Mouse (Mus musculus): ENCODE results near the gene Slc22a7. TPM values are rescaled to one million over a fixed set of nuclear protein-coding genes. Genes with fewer than 3 reads are reported as not detected.

The Slc22a7 gene
- total and polyA plus RNA-seq, 3 experiments = not detected

GRCm38 (mm10) chr17:46426496-46426895 lies 11.8 kb downstream of the Slc22a7 start:
- H3K9me3 ChIP-seq (replicated peaks) = no peaks in the 10 kb centered on the region
- H3K27me3 ChIP-seq (ENCODE audit: insufficient read depth, low read length) = peaks cover 18% of the 10 kb centered on the region
- H3K4me3 ChIP-seq (ENCODE audit: low read depth, low read length) = no peak overlapping the region
- no peaks in the 10 kb centered on the region for H3K36me3 ChIP-seq (replicated peaks)
- no peaks in the 10 kb centered on the region for H3K4me1 ChIP-seq (ENCODE audit: insufficient read depth, low read depth, low read length)
- TF ChIP-seq GATA2 (IDR thresholded peaks at IDR 0.05; ENCODE audit: borderline replicate concordance, low read depth, low read length) (no peak), POLR2AphosphoS5 (IDR thresholded peaks at IDR 0.05; ENCODE audit: insufficient replicate concordance, low read depth, low read length) (no peak), CTCF (IDR thresholded peaks at IDR 0.05; ENCODE audit: low read depth, low read length) (no peak), TAL1 (conservative IDR thresholded peaks at IDR 0.05; ENCODE audit: low read depth, low read length) (no peak), GATA1 (IDR thresholded peaks at IDR 0.05; ENCODE audit: borderline replicate concordance, low read length) (no peak)
- ATAC-seq (ENCODE audit: extremely low read depth, insufficient number of reproducible peaks, low FRiP score, poor library complexity, severe bottlenecking) (no peak), DNase-seq (ENCODE audit: low spot score) (no peak)

GRCm38 (mm10) chr17:46419717-46420116 lies 18.5 kb downstream of the Slc22a7 start:
- Histone ChIP-seq H3K4me3 (ENCODE audit: low read depth, low read length) (no peak overlapping the region), H3K9me3 (replicated peaks) (no peaks in the 10 kb centered on the region), H3K27me3 (ENCODE audit: insufficient read depth, low read length) (no peaks in the 10 kb centered on the region), H3K36me3 (replicated peaks) (peaks cover 3% of the 10 kb centered on the region), H3K4me1 (ENCODE audit: insufficient read depth, low read depth, low read length) (no peaks in the 10 kb centered on the region)
- no peak for TF ChIP-seq POLR2AphosphoS5 (IDR thresholded peaks at IDR 0.05; ENCODE audit: insufficient replicate concordance, low read depth, low read length)
- no peak for TF ChIP-seq TAL1 (conservative IDR thresholded peaks at IDR 0.05; ENCODE audit: low read depth, low read length)
- TF ChIP-seq CTCF (IDR thresholded peaks at IDR 0.05; ENCODE audit: low read depth, low read length) = no peak
- TF ChIP-seq GATA1 (IDR thresholded peaks at IDR 0.05; ENCODE audit: borderline replicate concordance, low read length) = no peak
- no peak for TF ChIP-seq GATA2 (IDR thresholded peaks at IDR 0.05; ENCODE audit: borderline replicate concordance, low read depth, low read length)
- ATAC-seq (ENCODE audit: extremely low read depth, insufficient number of reproducible peaks, low FRiP score, poor library complexity, severe bottlenecking) (no peak), DNase-seq (ENCODE audit: low spot score) (no peak)

- H3K4me1 ChIP-seq (ENCODE audit: insufficient read depth, low read depth, low read length) = no peaks in the 10 kb centered on the region
- H3K4me3 ChIP-seq (ENCODE audit: low read depth, low read length) = no peak overlapping the region
- TF ChIP-seq GATA1 (IDR thresholded peaks at IDR 0.05; ENCODE audit: borderline replicate concordance, low read length) = no peak
- TF ChIP-seq POLR2AphosphoS5 (IDR thresholded peaks at IDR 0.05; ENCODE audit: insufficient replicate concordance, low read depth, low read length) = no peak
- H3K9me3 ChIP-seq (replicated peaks) = no peaks in the 10 kb centered on the region
- H3K36me3 ChIP-seq (replicated peaks) = peaks cover 7% of the 10 kb centered on the region
- H3K27me3 ChIP-seq (ENCODE audit: insufficient read depth, low read length) = no peaks in the 10 kb centered on the region
- DNase-seq (ENCODE audit: low spot score) = no peak
- ATAC-seq (ENCODE audit: extremely low read depth, insufficient number of reproducible peaks, low FRiP score, poor library complexity, severe bottlenecking) = no peak
Measured at GRCm38 (mm10) chr17:46418628-46419027, 19.6 kb downstream of the Slc22a7 start.

- no peak for TF ChIP-seq TAL1 (conservative IDR thresholded peaks at IDR 0.05; ENCODE audit: low read depth, low read length)
- TF ChIP-seq CTCF (IDR thresholded peaks at IDR 0.05; ENCODE audit: low read depth, low read length) = 0 out of 2 replicates have a peak, but pooled peaks have one; percentile 10
- TF ChIP-seq POLR2AphosphoS5 (IDR thresholded peaks at IDR 0.05; ENCODE audit: insufficient replicate concordance, low read depth, low read length) = no peak
- no peak overlapping the region for H3K4me3 ChIP-seq (ENCODE audit: low read depth, low read length)
- no peak for ATAC-seq (ENCODE audit: extremely low read depth, insufficient number of reproducible peaks, low FRiP score, poor library complexity, severe bottlenecking)
- no peaks in the 10 kb centered on the region for H3K27me3 ChIP-seq (ENCODE audit: insufficient read depth, low read length)
- H3K36me3 ChIP-seq (replicated peaks) = peaks cover 68% of the 10 kb centered on the region
- no peak for DNase-seq (ENCODE audit: low spot score)
- H3K4me1 ChIP-seq (ENCODE audit: insufficient read depth, low read depth, low read length) = no peaks in the 10 kb centered on the region
- H3K9me3 ChIP-seq (replicated peaks) = no peaks in the 10 kb centered on the region
Measured at GRCm38 (mm10) chr17:46408478-46408877, 29.8 kb downstream of the Slc22a7 start.

GRCm38 (mm10) chr17:46394631-46395030 lies 43.6 kb downstream of the Slc22a7 start:
- no peak for ATAC-seq (ENCODE audit: extremely low read depth, insufficient number of reproducible peaks, low FRiP score, poor library complexity, severe bottlenecking)
- TF ChIP-seq TAL1 (conservative IDR thresholded peaks at IDR 0.05; ENCODE audit: low read depth, low read length) (no peak), CTCF (IDR thresholded peaks at IDR 0.05; ENCODE audit: low read depth, low read length) (no peak), GATA2 (IDR thresholded peaks at IDR 0.05; ENCODE audit: borderline replicate concordance, low read depth, low read length) (no peak), GATA1 (IDR thresholded peaks at IDR 0.05; ENCODE audit: borderline replicate concordance, low read length) (no peak), POLR2AphosphoS5 (IDR thresholded peaks at IDR 0.05; ENCODE audit: insufficient replicate concordance, low read depth, low read length) (no peak)
- Histone ChIP-seq H3K27me3 (ENCODE audit: insufficient read depth, low read length) (no peaks in the 10 kb centered on the region), H3K4me1 (ENCODE audit: insufficient read depth, low read depth, low read length) (no peaks in the 10 kb centered on the region), H3K4me3 (ENCODE audit: low read depth, low read length) (no peak overlapping the region), H3K9me3 (replicated peaks) (no peaks in the 10 kb centered on the region), H3K36me3 (replicated peaks) (peaks cover 56% of the 10 kb centered on the region)
- DNase-seq (ENCODE audit: low spot score) = no peak

GRCm38 (mm10) chr17:46393012-46393411 lies 45.2 kb downstream of the Slc22a7 start:
- ATAC-seq (ENCODE audit: extremely low read depth, insufficient number of reproducible peaks, low FRiP score, poor library complexity, severe bottlenecking) (0 out of 2 replicates have a peak, but pooled peaks have one; percentile 22), DNase-seq (ENCODE audit: low spot score) (no peak)
- Histone ChIP-seq H3K9me3 (replicated peaks) (no peaks in the 10 kb centered on the region), H3K36me3 (replicated peaks) (peaks cover 52% of the 10 kb centered on the region), H3K27me3 (ENCODE audit: insufficient read depth, low read length) (no peaks in the 10 kb centered on the region), H3K4me1 (ENCODE audit: insufficient read depth, low read depth, low read length) (no peaks in the 10 kb centered on the region), H3K4me3 (ENCODE audit: low read depth, low read length) (no peak overlapping the region)
- TF ChIP-seq TAL1 (conservative IDR thresholded peaks at IDR 0.05; ENCODE audit: low read depth, low read length) = no peak
- peak; percentile 41; the same call in 1 of the 2 replicates for TF ChIP-seq CTCF (IDR thresholded peaks at IDR 0.05; ENCODE audit: low read depth, low read length)

- DNase-seq (ENCODE audit: low spot score) = no peak
- Histone ChIP-seq H3K4me3 (ENCODE audit: low read depth, low read length) (no peak overlapping the region), H3K4me1 (ENCODE audit: insufficient read depth, low read depth, low read length) (peaks cover 13% of the 10 kb centered on the region), H3K9me3 (replicated peaks) (no peaks in the 10 kb centered on the region), H3K36me3 (replicated peaks) (peaks cover 33% of the 10 kb centered on the region), H3K27me3 (ENCODE audit: insufficient read depth, low read length) (no peaks in the 10 kb centered on the region)
- ATAC-seq (ENCODE audit: extremely low read depth, insufficient number of reproducible peaks, low FRiP score, poor library complexity, severe bottlenecking) = no peak
- TF ChIP-seq TAL1 (conservative IDR thresholded peaks at IDR 0.05; ENCODE audit: low read depth, low read length) (no peak), CTCF (IDR thresholded peaks at IDR 0.05; ENCODE audit: low read depth, low read length) (no peak), GATA2 (IDR thresholded peaks at IDR 0.05; ENCODE audit: borderline replicate concordance, low read depth, low read length) (no peak), GATA1 (IDR thresholded peaks at IDR 0.05; ENCODE audit: borderline replicate concordance, low read length) (no peak), POLR2AphosphoS5 (IDR thresholded peaks at IDR 0.05; ENCODE audit: insufficient replicate concordance, low read depth, low read length) (no peak)
Measured at GRCm38 (mm10) chr17:46388200-46388599, 50.1 kb downstream of the Slc22a7 start.
